Comparison of ENCODE assay signal across 8 mouse cellular contexts in the genomic region with DNA sequence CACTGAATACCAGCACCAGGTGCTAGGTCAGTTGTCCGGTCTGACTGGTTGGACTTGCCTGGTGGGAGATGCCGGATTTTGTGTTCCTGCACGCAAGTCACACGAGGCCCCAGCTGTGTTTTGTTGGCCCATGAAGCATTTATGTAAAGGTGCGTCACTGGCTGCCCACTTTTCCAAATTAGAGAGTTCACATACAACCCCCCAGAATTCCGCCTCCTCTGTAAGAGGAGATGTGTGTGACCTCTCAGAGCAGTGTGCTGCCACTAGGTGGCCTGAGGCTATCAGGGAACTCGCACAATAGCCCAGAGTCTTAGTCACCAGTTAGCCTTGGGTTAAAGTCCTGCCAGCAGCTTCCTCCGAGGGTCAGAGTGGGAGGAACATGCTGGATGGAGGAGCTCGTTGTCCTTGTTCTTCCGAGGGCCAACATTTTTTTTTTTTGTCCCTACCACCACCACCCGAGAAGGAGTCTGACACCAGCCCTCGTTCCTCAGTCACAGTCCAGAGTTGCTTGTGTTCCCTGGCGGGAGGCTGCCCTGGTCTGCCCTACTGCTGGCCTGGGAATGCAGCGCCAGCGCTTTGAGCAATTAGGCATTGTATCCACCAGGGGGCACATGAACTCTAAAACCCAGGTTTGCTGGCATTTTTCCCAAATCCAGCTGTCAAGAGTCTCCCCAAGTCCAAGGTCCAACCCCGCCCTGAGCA. TPM values are rescaled to one million over a fixed set of nuclear protein-coding genes. Genes with fewer than 3 reads are reported as not detected.
DNase-seq lines count a peak whose midpoint lies in the region; ATAC-seq lines count a peak whose summit lies in the region.

No protein-coding gene starts in this region.

- 13% methylated on average over 16 of the region's 16 CpGs for WGBS in limb, embryonic 12.5 days
- WGBS in midbrain, embryonic 13.5 days: 14% methylated on average over 16 of the region's 16 CpGs
- WGBS in stomach, embryonic 15.5 days: 18% methylated on average over 16 of the region's 16 CpGs

- peak; percentile 63 for ATAC-seq in common myeloid progenitor, adult 5-6 weeks (replicated peaks; ENCODE audit: low read depth, poor library complexity, severe bottlenecking)
- no peak for ATAC-seq in limb, embryonic 12.5 days (ENCODE audit: insufficient number of reproducible peaks, insufficient read depth, low FRiP score, low TSS enrichment, low read depth)
- peak; percentile 69 for ATAC-seq in midbrain, embryonic 13.5 days
- peak; percentile 48; the same call in 1 of the 2 replicates for ATAC-seq in stomach, embryonic 15.5 days (ENCODE audit: insufficient read depth, low FRiP score, low read depth)

- no peaks in the 10 kb centered on the region for H3K36me3 ChIP-seq in limb, embryonic 12.5 days
- H3K36me3 ChIP-seq in midbrain, embryonic 13.5 days: no peaks in the 10 kb centered on the region
- H3K36me3 ChIP-seq in stomach, embryonic 15.5 days: no peaks in the 10 kb centered on the region

- no peak overlapping the region for H3K4me3 ChIP-seq in limb, embryonic 12.5 days (replicated peaks)
- no peak overlapping the region for H3K4me3 ChIP-seq in midbrain, embryonic 13.5 days (replicated peaks)
- H3K4me3 ChIP-seq in stomach, embryonic 15.5 days (replicated peaks): no peak overlapping the region

- H3K4me2 ChIP-seq in limb, embryonic 12.5 days: peak overlapping the region; percentile 34; the same call in 1 of the 2 replicates
- no peak overlapping the region; the same call in 1 of the 2 replicates for H3K4me2 ChIP-seq in midbrain, embryonic 13.5 days (replicated peaks)
- peak overlapping the region; percentile 38 for H3K4me2 ChIP-seq in stomach, embryonic 15.5 days

- H3K9ac ChIP-seq in limb, embryonic 12.5 days (replicated peaks): no peak overlapping the region
- H3K9ac ChIP-seq in midbrain, embryonic 13.5 days (replicated peaks): no peak overlapping the region
- H3K9ac ChIP-seq in stomach, embryonic 15.5 days: no peak overlapping the region

- intact Hi-C loops in gastrocnemius, postnatal 14 days (cut with DNase I; ENCODE audit: low total_unique reads): loop anchor here (10.0 kb wide), 2 partner anchors 164 to 234 kb away; partner anchors contain the start of gene Taf1c

- peak overlapping the region; percentile 41; the same call in 1 of the 2 replicates for H3K27ac ChIP-seq in limb, embryonic 12.5 days
- H3K27ac ChIP-seq in midbrain, embryonic 13.5 days: no peak overlapping the region
- H3K27ac ChIP-seq in stomach, embryonic 15.5 days: peak overlapping the region; percentile 68

- no peaks in the 10 kb centered on the region for H3K9me3 ChIP-seq in limb, embryonic 12.5 days
- H3K9me3 ChIP-seq in midbrain, embryonic 13.5 days: no peaks in the 10 kb centered on the region
- H3K9me3 ChIP-seq in stomach, embryonic 15.5 days: no peaks in the 10 kb centered on the region

- DNase-seq in urinary bladder, postnatal 14 days (ENCODE audit: low spot score): peak; percentile 88
- no peak for DNase-seq in urinary bladder, adult 2 months (ENCODE audit: low spot score)
- DNase-seq in gastrocnemius, postnatal 14 days: peak; percentile 79
- peak; percentile 77 for DNase-seq in induced T-regulatory cell, adult 2 months (ENCODE audit: low read depth)

- H3K27me3 ChIP-seq in limb, embryonic 12.5 days: peaks cover 16% of the 10 kb centered on the region
- peaks cover 23% of the 10 kb centered on the region; the same call in 1 of the 2 replicates for H3K27me3 ChIP-seq in midbrain, embryonic 13.5 days
- H3K27me3 ChIP-seq in stomach, embryonic 15.5 days (replicated peaks): no peaks in the 10 kb centered on the region

- H3K4me1 ChIP-seq in limb, embryonic 12.5 days (replicated peaks): peaks cover 20% of the 10 kb centered on the region
- peaks cover 14% of the 10 kb centered on the region for H3K4me1 ChIP-seq in midbrain, embryonic 13.5 days (replicated peaks)
- H3K4me1 ChIP-seq in stomach, embryonic 15.5 days: peaks cover 34% of the 10 kb centered on the region

RNA-seq across cellular contexts. Expression of gene Necab2, which starts 6.1 kb away (rescaled TPM):
- 0.08 and 0.12 TPM in 2 replicates for polyA plus RNA-seq in urinary bladder, adult 2 months (2012; rRNA removed)
- total RNA-seq in common myeloid progenitor, adult 5-6 weeks (2017): not detected in 2 replicates
- total RNA-seq in gastrocnemius, postnatal 14 days (2021): under 1 TPM; 0.33 to 0.59 TPM
- 4.4 and 5.1 TPM in 2 replicates for polyA plus RNA-seq in limb, embryonic 12.5 days (2016; fragmentation: Nextera tagmentation; extraction: Ambion mirVana)
- polyA plus RNA-seq in midbrain, embryonic 13.5 days (2015; fragmentation: Nextera tagmentation; extraction: Ambion mirVana): 34.9 and 37.6 TPM in 2 replicates
- 1.3 and 1.9 TPM in 2 replicates for polyA plus RNA-seq in stomach, embryonic 15.5 days (2015; fragmentation: Nextera tagmentation; extraction: Ambion mirVana)

RNA-seq across cellular contexts. Expression of gene Osgin1, which starts 6.5 kb away (rescaled TPM):
- polyA plus RNA-seq in urinary bladder, adult 2 months (2012; rRNA removed): 69.4 and 84.6 TPM in 2 replicates
- total RNA-seq in common myeloid progenitor, adult 5-6 weeks (2017): not detected in 2 replicates
- 1 to 10 TPM; 3.9 to 5.1 TPM for total RNA-seq in gastrocnemius, postnatal 14 days (2021)
- polyA plus RNA-seq in limb, embryonic 12.5 days (2016; fragmentation: Nextera tagmentation; extraction: Ambion mirVana): 0.40 and 0.58 TPM in 2 replicates
- polyA plus RNA-seq in midbrain, embryonic 13.5 days (2015; fragmentation: Nextera tagmentation; extraction: Ambion mirVana): 0.10 and 0.28 TPM in 2 replicates
- 7.5 and 8.0 TPM in 2 replicates for polyA plus RNA-seq in stomach, embryonic 15.5 days (2015; fragmentation: Nextera tagmentation; extraction: Ambion mirVana)

RNA-seq across cellular contexts. Expression of gene Mlycd, which starts 45.7 kb away (rescaled TPM):
- 21.6 and 23.2 TPM in 2 replicates for polyA plus RNA-seq in urinary bladder, adult 2 months (2012; rRNA removed)
- 8.1 and 12.0 TPM in 2 replicates for total RNA-seq in common myeloid progenitor, adult 5-6 weeks (2017)
- total RNA-seq in gastrocnemius, postnatal 14 days (2021): 10 to 100 TPM; 67.6 to 94.0 TPM
- polyA plus RNA-seq in limb, embryonic 12.5 days (2016; fragmentation: Nextera tagmentation; extraction: Ambion mirVana): 9.3 and 10.5 TPM in 2 replicates
- 11.8 and 13.8 TPM in 2 replicates for polyA plus RNA-seq in midbrain, embryonic 13.5 days (2015; fragmentation: Nextera tagmentation; extraction: Ambion mirVana)
- polyA plus RNA-seq in stomach, embryonic 15.5 days (2015; fragmentation: Nextera tagmentation; extraction: Ambion mirVana): 18.0 and 21.4 TPM in 2 replicates
